Mouse (Mus musculus) urinary bladder, postnatal 14 days (tissue): ENCODE results near the gene Hes7.

Experiments used
- DNase-seq: peaks from one replicate; pipeline ENCODE4 v3.0.0; 2021; ENCODE audit warnings: low spot score

Hes7 gene

DNA sequence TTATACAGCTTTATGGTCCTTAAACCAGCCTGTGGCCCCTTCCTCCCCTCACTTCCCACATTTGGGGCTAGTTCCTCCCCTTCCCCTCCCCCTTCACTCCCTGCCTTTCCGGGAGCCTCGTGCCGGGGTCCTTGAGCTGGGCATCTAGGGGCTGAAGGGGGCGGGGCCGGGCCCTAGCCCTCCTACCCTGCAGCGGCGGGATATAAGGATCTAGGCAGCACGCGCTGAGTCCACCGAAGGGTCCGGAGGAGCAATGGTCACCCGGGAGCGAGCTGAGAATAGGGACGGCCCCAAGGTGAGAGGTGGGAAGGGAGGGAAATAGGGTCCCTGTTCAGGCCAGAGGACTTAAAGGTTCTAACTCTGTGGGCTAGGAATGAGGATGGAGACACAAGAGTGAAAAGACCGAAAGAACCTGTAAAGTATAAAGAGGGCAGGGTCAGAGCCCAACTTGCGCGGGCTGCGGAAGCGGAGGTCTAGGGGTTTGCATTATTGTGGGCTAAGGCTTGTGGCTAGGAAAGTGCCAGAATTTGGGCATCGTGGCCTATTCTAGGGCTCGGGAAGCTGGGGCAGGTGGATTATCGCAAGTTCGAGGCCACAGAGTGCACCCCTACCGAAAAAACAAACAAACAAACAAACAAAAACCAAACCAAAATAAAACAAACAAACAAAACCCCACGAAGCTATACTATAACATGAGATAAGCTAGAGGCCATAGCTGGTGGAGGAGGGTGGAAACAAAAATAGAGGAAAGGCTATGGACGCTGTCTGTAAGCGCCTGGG, at the start of gene Hes7:
Gene Hes7 (plus strand): TSS at position 184 of the 780 bp plus-strand sequence.
- no peak for DNase-seq

GRCm38 (mm10) chr11:69070590-69071222, 49.5 kb upstream of the Hes7 start, which contains the start of gene Tmem107:
Gene Tmem107 (plus strand): TSS chr11:69070806.
- peak; percentile 96 for DNase-seq

DNA sequence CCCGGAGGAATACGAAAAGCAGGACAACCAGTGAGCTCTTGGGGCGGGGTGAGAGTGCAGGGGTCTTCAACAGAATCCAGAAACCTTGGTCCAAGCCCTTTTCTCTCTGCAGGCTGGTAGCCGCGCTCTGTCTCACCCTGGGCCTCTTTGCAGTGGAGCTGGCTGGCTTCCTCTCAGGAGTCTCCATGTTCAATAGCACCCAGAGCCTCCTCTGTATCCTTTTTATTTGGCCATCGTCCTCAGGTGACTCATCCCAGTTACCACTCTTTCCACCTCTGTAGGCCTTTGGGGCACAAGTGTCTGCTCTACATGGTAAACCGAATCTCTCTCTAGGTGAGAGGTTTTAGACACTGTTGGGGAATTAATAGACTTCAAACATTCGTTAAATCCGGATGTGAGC, 48.9 kb upstream of the Hes7 start:
- no peak for DNase-seq

DNA sequence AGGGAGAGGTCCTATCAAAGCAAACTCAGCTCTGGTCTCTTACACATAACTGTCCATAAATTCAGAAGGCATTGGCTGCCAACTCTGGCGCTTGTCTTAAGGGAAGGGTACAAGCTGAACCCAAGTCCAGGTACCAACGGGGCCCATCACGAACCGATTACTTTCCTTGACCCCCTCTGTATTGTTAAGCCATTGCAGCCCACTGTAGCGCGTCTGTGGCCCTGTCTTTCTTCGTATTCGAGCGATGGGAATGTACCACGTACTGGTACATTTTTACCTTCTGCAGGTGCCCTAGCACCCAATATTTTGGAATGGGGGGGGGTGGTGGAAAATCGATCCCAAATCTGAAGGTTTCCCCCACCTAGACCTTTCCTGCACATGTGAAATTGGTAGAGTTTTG, 48.0 kb upstream of the Hes7 start:
- DNase-seq, result no peak

GRCm38 (mm10) chr11:69072666-69073064, 47.5 kb upstream of the Hes7 start:
- no peak for DNase-seq

GRCm38 (mm10) chr11:69073065-69073888, 46.9 kb upstream of the Hes7 start:
- DNase-seq, result peak; percentile 85

DNA sequence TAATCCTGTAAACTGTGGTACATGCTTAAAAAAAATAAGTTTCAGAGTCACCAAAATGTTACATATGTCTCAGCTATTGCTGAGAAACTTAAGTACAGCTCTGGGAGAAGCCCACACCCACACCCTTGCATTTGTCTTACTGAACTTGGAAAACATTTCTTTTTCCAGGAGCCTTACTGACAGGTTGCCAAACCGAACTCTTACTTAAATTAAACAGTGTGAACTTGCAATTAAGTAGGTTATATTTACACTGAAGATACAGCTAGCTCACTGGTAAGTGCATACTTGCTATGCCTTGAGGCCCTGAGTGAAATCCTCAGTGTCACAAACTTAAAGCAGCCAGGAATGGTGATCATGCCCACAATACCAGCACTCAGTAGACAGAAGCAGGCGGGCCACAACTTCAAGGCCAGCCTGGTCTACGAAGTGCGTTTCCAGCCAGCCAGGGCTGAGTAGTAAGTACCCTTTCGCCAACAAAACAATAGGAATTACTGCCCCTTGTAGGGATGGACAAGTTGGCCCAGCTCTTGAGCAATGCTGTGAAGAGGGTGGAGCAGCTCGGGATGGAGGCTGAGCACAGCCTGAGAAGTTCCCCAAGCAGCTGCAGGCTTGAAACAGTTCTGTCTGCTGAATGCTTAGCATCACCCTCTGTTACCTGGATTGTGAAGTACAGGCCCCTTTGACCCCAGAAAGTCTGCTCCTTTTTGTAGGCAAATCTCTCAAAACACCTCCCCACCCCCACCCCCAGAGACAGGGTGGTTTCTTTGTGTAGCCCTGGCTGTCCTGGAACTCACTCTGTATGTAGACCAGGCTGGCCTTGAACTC, 46.0 kb upstream of the Hes7 start:
- DNase-seq, result no peak

DNA sequence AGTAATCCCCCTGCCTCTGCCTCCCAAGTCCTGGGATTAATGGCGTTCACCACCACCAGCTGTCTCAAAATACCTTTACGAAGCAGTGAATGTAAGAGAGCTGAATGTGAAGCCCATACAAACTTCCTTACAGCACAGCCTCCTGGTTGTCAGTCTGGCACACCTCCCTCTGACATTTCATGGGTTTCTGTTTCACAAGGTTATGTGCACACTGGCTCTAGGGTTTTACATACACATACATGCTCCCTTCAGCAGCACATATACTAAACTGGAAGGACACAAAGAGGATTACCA, 45.5 kb upstream of the Hes7 start:
- DNase-seq, result no peak

DNA sequence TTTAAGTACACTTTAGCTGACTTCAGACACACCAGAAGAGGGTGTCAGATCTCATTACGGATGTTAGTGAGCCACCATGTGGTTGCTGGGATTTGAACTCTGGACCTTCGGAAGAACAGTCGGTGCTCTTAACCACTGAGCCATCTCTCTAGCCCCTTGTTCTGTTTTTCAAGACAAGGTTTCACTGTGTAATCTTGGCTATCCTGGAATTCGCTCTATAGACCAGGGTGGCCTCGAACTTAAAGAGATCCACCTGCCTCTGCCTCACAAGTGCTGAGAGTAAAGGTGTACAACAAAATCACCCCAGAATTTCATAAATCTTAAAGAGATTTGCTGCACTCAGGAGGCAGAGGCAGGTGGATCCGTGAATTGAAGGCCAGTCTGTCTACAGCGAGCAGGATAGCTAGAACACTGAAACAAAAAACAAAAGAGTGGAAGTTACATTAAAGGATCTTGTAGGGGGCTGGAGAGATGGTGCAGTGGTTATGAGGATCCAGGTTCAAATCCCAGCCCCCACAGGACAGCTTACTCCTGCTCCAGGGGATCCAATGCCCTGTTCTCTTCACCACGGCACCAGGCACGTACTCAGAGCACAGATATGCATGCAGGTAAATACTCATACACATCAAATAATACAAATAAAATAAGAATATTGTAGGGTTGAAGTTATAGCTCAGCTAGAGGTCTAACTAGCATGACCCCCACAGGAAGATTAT, 44.3 kb upstream of the Hes7 start:
- no peak for DNase-seq

GRCm38 (mm10) chr11:69076572-69076971, 43.6 kb upstream of the Hes7 start:
- DNase-seq, result no peak

- no peak for DNase-seq
Measured at GRCm38 (mm10) chr11:69077316-69077715, 42.9 kb upstream of the Hes7 start.

DNA sequence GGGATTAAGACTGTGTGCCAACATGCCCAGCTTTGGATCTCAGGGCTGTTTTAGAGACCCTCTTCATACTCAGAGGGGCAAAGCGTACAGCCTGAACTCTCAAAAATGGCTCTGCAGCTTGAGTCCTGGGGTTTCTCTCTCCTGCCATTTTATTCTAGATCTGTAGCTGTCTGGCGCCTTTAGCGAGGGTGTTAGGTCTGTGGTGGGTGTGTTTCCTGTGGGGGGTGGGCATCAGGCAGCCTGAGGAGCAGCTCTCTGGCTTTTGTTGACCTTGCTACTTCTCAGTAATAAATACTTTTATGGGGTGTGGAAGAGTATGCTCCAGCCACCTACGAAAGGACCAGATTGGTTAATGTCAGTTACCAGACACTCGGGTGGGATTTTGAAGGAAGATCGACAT, 42.2 kb upstream of the Hes7 start:
- DNase-seq, result no peak

- DNase-seq, result no peak
Measured at GRCm38 (mm10) chr11:69078805-69079438, 41.3 kb upstream of the Hes7 start.

- DNase-seq, result no peak
Measured at GRCm38 (mm10) chr11:69080102-69080854, 39.9 kb upstream of the Hes7 start.

DNA sequence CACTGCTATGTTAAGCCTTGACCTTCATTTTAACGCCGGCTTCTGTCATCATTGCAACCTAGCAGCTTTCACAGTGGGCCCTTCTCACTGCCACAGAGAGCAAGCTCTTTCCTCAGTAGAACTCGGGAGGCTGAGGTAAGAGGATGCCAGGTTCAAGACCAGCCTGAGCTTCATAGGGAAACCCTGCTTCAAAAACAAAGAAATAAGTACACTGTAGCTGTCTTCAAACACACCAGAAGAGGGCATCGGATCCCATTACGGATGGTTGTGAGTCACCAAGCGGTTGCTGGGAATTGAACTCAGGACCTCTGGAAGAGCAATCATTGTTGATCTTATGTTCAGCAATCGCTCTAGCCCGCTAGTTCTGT, 39.4 kb upstream of the Hes7 start:
- DNase-seq, result no peak

- DNase-seq, result no peak
Measured at GRCm38 (mm10) chr11:69081613-69082012, 38.6 kb upstream of the Hes7 start.

- no peak for DNase-seq
Measured at GRCm38 (mm10) chr11:69085608-69086007, 34.6 kb upstream of the Hes7 start.

DNA sequence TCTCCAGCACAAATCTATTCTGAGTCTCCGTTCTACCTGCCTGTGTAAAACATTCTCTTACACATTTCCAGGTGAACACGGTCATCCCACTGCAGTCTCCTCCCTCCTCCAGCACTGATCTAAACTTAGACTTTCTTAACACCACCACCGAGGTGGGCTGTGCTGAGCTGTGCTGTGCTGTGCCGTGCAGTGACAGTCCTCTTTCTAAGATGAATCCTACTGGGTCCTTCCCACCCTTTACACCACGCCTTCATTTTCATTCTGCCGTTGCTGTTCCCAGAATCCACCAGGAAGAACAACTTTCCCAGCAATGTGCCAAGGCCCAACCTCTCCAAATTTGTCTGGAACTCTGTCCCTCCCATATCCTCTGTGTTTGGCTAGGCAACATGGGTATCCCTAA, 33.8 kb upstream of the Hes7 start:
- DNase-seq, result no peak

DNA sequence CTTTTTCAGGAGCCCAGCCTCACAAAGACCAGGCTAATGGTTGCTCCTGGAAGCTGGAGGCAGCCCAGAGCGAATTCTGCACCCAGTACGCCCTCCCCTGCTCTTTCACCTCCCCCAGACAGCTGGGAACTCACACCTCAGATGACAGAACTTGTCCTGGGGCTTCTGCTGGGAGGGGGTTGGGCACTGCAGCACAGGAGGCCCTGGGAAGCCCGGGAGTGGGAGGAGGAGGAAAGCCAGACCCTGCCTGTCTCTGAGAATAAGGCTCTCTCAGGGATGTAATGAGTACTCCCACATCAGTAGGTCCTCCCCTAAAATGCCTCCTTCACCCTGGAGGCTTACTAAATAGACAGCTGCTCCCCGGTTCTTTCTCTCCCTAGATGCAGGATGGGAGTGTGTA, 33.1 kb upstream of the Hes7 start:
- no peak for DNase-seq

DNA sequence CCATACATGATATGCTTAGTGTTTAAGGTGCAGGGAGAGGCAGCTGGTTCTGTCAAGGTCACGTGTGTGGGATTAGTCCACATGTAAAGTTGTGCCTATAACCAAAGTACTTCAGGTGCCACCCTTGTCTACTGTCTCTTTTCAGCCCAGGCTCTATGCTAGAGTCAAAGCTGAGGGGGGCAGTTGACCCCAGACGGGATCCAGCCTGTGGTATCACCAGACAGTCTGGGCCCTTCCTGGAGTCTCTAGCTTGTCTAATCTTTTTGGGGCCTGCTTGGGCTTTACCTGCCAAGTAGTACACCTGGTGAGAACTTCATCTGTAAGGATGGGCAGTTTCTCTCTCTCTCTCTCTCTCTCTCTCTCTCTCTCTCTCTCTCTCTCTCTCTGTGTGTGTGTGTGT, 32.6 kb upstream of the Hes7 start:
- no peak for DNase-seq
